Mouse (Mus musculus) forebrain, embryonic 14.5 days (tissue): ENCODE results near the gene Fam71a. TPM values are rescaled to one million over a fixed set of nuclear protein-coding genes. Genes with fewer than 3 reads are reported as not detected.
A peak's percentile ranks its signal among the peaks of the same experiment; 100 is the strongest.
"Not testable (repeated sequence)": the region's sequence is repeated elsewhere in the genome, so short reads cannot be mapped to it uniquely, and the experiment has no call there.

Experiments
- ATAC-seq: fragments of 200-750 bp; cut with Nextera tagmentation; 2 replicates; pipeline ENCODE4 v1.8.0; 2017; ENCODE audit warnings: mild to moderate bottlenecking, moderate library complexity
- DNase-seq: peaks from one replicate; pipeline ENCODE4 v3.0.0-alpha.2; 2015; ENCODE audit warnings: low spot score
- H3K27ac ChIP-seq: fragments of 300-500 bp; sonication (generic); 2 replicates; pipeline ENCODE4 v1.5.1; 2014; ENCODE audit warnings: low read depth, mild to moderate bottlenecking, control low read depth, low read length, moderate library complexity
- H3K27me3 ChIP-seq: fragments of 300-500 bp; sonication (generic); replicated peaks from 2 replicates; pipeline ENCODE4 v1.6.1; 2014; ENCODE audit warnings: low read length, control low read depth, mixed read lengths; ENCODE audit not compliant: control insufficient read depth, insufficient read depth
- H3K36me3 ChIP-seq: fragments of 300-500 bp; sonication (generic); 2 replicates; pipeline ENCODE4 v1.6.1; 2014; ENCODE audit warnings: low read length, control low read depth; ENCODE audit not compliant: control insufficient read depth, insufficient read depth
- H3K4me1 ChIP-seq: fragments of 300-500 bp; sonication (generic); 2 replicates; pipeline ENCODE4 v1.6.1; 2014; ENCODE audit warnings: antibody characterized with exemption, low read length, control low read depth; ENCODE audit not compliant: control insufficient read depth, insufficient read depth
- H3K4me2 ChIP-seq: fragments of 300-500 bp; sonication (generic); 2 replicates; pipeline ENCODE4 v1.6.1; 2014; ENCODE audit warnings: mild to moderate bottlenecking, control low read depth, low read length
- H3K4me3 ChIP-seq: fragments of 300-500 bp; sonication (generic); 2 replicates; pipeline ENCODE4 v1.5.1; 2014; ENCODE audit warnings: low read depth, low read length, control low read depth
- H3K9ac ChIP-seq: fragments of 300-500 bp; sonication (generic); 2 replicates; pipeline ENCODE4 v1.6.1; 2014; ENCODE audit warnings: mild to moderate bottlenecking, low read length, control low read depth, moderate library complexity
- H3K9me3 ChIP-seq: fragments of 300-500 bp; sonication (generic); replicated peaks from 2 replicates; pipeline ENCODE4 v1.6.1; 2016; ENCODE audit warnings: low read length, control low read depth, mixed read lengths; ENCODE audit not compliant: control insufficient read depth
- WGBS: fragments of 180-500 bp; shearing (Covaris S2); extraction: QIAGEN DNeasy Blood & Tissue Kit; methylation state at CpG from one replicate; pipeline ENCODE4 v1.1.7; 2014; 5-methylcytosine and 5-hydroxymethylcytosine counted together
- polyA plus RNA-seq: library from polyadenylated mRNA; unstranded; fragments of >200 nt; fragmentation: Nextera tagmentation; extraction: Ambion mirVana; gene quantifications from 2 replicates; pipeline ENCODE4 v1.2.1, GENCODE M21; 2014

Gene Fam71a
- polyA plus RNA-seq, 1 experiment from 2014 or later = not detected

GRCm38 (mm10) chr1:191170444-191170843, 5.8 kb upstream of the Fam71a start:
- WGBS = 82% methylated on average over 2 of the region's 2 CpGs

GRCm38 (mm10) chr1:191166189-191166588, 1.6 kb upstream of the Fam71a start:
- H3K4me3 ChIP-seq = no peak overlapping the region
- ATAC-seq (no peak), DNase-seq (no peak)
- H3K27ac ChIP-seq = no peak overlapping the region
- H3K4me1 ChIP-seq = no peaks in the 10 kb centered on the region
- 84% methylated on average over 4 of the region's 4 CpGs for WGBS
- H3K36me3 ChIP-seq = no peaks in the 10 kb centered on the region
- H3K9ac ChIP-seq = no peak overlapping the region
- H3K9me3 ChIP-seq = no peaks in the 10 kb centered on the region
- no peaks in the 10 kb centered on the region for H3K27me3 ChIP-seq
- H3K4me2 ChIP-seq = no peak overlapping the region

More at GRCm38 (mm10) chr1:191170444-191170843, 5.8 kb upstream of the Fam71a start:
- Histone ChIP-seq H3K36me3 (no peaks in the 10 kb centered on the region), H3K9me3 (no peaks in the 10 kb centered on the region), H3K4me1 (no peaks in the 10 kb centered on the region), H3K4me3 (no peak overlapping the region), H3K27me3 (no peaks in the 10 kb centered on the region), H3K27ac (no peak overlapping the region), H3K9ac (no peak overlapping the region), H3K4me2 (no peak overlapping the region)
- no peak for ATAC-seq
- DNase-seq = no peak

GRCm38 (mm10) chr1:191154314-191154713, 10.3 kb downstream of the Fam71a start:
- Histone ChIP-seq H3K36me3 (no peaks in the 10 kb centered on the region), H3K27ac (no peak overlapping the region), H3K4me2 (no peak overlapping the region), H3K4me1 (no peaks in the 10 kb centered on the region), H3K9me3 (0 out of 2 replicates have a peak, but pooled peaks cover 2% of the 10 kb centered on the region), H3K9ac (no peak overlapping the region), H3K27me3 (no peaks in the 10 kb centered on the region), H3K4me3 (no peak overlapping the region)
- WGBS = 75% methylated on average over 3 of the region's 3 CpGs
- DNase-seq = no peak
- ATAC-seq = no peak

DNA sequence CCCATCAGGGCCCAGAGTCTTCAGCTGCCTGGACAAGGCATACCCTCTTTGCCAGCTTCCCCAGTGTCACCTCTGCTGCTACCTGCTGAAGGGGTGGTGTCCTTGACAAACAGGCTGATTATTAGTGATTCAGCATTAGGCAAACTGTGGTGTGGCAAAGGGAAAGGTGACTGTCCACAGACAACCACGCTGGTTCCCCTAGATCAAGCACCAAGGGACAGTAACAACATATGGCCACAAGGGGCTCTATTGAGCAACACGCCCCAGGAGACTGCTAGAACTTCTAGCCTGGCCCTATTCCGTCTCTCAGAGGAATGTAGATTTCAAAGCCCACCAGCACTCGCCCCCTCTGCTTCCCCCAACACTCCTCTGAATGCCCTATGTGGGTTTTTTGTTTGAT, 11.6 kb downstream of the Fam71a start:
- DNase-seq (peak; percentile 49), ATAC-seq (no peak)
- no peak overlapping the region for H3K4me3 ChIP-seq
- 10% methylated on average over 4 of the region's 4 CpGs for WGBS
- H3K4me1 ChIP-seq = no peaks in the 10 kb centered on the region
- H3K36me3 ChIP-seq = no peaks in the 10 kb centered on the region
- H3K9me3 ChIP-seq = 0 out of 2 replicates have a peak, but pooled peaks cover 2% of the 10 kb centered on the region
- no peaks in the 10 kb centered on the region for H3K27me3 ChIP-seq
- H3K27ac ChIP-seq = no peak overlapping the region
- no peak overlapping the region for H3K4me2 ChIP-seq
- no peak overlapping the region for H3K9ac ChIP-seq

DNA sequence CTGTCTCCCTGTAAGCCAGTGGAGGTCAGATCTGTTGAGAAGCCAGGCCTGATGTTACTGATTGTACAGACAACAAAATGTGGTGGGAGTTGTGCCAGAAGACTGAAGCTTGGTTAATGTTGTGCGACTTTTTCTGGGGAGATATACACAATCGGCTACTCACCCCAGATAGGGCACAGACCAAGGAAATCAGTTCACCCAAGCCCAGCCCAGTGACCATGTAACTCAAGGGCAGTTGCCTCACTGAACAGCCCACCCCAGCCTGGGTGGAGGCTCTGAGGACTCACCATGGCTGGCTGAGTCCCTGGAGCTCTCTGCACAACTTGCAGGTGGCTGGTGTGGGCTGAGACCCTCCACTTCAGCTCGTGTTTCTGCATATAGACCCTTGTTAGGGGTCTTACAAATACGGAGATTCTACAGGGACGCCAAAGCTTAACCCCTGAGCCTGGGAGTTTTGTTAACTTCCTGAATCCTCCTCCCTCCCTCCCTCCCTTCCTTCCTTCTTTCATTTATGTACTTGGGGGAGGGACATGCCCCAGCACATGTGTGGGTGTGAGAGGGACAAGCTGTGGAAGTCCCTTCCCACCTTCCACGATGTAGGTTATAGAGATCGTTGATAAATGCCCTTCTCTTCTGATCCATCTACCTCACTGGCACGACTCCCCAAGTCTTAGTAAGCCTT, 13.6 kb downstream of the Fam71a start:
- no peak overlapping the region for H3K27ac ChIP-seq
- H3K9me3 ChIP-seq = no peaks in the 10 kb centered on the region
- H3K9ac ChIP-seq = no peak overlapping the region
- no peaks in the 10 kb centered on the region for H3K36me3 ChIP-seq
- 79% methylated on average over 8 of the region's 8 CpGs for WGBS
- no peak for ATAC-seq
- H3K27me3 ChIP-seq = no peaks in the 10 kb centered on the region
- no peak overlapping the region for H3K4me3 ChIP-seq
- no peaks in the 10 kb centered on the region for H3K4me1 ChIP-seq
- H3K4me2 ChIP-seq = no peak overlapping the region
- DNase-seq = no peak

GRCm38 (mm10) chr1:191149489-191149888, 15.1 kb downstream of the Fam71a start:
- H3K27ac ChIP-seq, ATAC-seq, H3K4me2 ChIP-seq, H3K36me3 ChIP-seq, H3K27me3 ChIP-seq, H3K9ac ChIP-seq, DNase-seq, H3K4me1 ChIP-seq, H3K9me3 ChIP-seq, H3K4me3 ChIP-seq: not testable (repeated sequence)
- WGBS = 93% methylated on average over 5 of the region's 5 CpGs

DNA sequence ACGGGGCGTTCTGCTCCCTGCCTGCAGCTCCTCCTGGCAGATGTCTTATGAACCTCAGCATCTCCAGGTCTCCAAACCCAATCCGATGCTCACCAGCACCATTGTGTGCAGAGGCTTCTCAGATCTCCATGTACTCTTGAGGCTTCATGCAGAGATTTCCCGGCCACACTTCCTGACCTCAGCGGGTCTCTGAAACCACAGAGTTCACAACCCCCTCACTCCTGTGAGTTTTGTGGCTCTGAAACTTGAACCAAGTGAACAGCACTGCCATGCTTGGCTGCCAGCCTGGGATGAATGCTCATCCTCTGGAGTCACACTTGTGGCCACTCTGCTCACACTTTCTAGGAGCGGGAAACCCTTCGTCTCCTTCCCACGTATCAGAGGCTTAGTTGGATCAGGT, 23.6 kb downstream of the Fam71a start:
- no peaks in the 10 kb centered on the region for H3K4me1 ChIP-seq
- ATAC-seq (no peak), DNase-seq (no peak)
- WGBS = 88% methylated on average over 8 of the region's 8 CpGs
- H3K9me3 ChIP-seq = no peaks in the 10 kb centered on the region
- no peaks in the 10 kb centered on the region for H3K27me3 ChIP-seq
- no peak overlapping the region for H3K4me2 ChIP-seq
- no peak overlapping the region for H3K9ac ChIP-seq
- no peak overlapping the region for H3K4me3 ChIP-seq
- no peaks in the 10 kb centered on the region for H3K36me3 ChIP-seq
- H3K27ac ChIP-seq = no peak overlapping the region

- Histone ChIP-seq H3K27me3 (no peaks in the 10 kb centered on the region), H3K9ac (no peak overlapping the region), H3K27ac (no peak overlapping the region), H3K4me2 (no peak overlapping the region), H3K4me3 (no peak overlapping the region), H3K9me3 (no peaks in the 10 kb centered on the region), H3K36me3 (no peaks in the 10 kb centered on the region), H3K4me1 (no peaks in the 10 kb centered on the region)
- DNase-seq = no peak
- no peak for ATAC-seq
- 58% methylated on average over 7 of the region's 7 CpGs for WGBS
These were observed 25.6 kb downstream of the Fam71a start for GRCm38 (mm10) chr1:191138874-191139495.

DNA sequence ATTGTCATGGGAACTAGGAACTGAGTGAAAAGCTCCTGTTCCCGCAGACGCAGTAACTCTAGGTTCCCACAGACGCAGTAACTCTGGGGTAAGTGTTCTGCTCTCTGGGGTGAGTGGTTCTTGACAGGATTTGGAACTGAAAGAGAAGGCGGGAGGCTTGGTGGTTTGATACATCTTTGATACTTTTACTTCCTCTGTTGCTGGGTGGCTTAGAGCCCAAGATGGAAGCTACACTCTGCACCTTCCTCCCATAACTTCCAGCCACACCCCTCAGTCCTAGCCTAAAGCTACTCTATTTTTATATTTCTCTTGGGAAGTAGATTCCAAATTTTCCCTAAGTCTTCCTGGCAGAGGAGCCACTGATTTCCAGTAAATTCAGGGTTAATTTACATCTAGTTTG, 26.2 kb downstream of the Fam71a start:
- DNase-seq (no peak), ATAC-seq (no peak)
- Histone ChIP-seq H3K9me3 (no peaks in the 10 kb centered on the region), H3K4me1 (no peaks in the 10 kb centered on the region), H3K9ac (no peak overlapping the region), H3K27me3 (no peaks in the 10 kb centered on the region), H3K27ac (no peak overlapping the region), H3K4me3 (no peak overlapping the region), H3K4me2 (no peak overlapping the region), H3K36me3 (no peaks in the 10 kb centered on the region)
- 85% methylated on average over 4 of the region's 4 CpGs for WGBS
